Mouse (Mus musculus) liver, adult 2 months (tissue): ENCODE measurements at regions not wholly inside any gene's neighbourhood (a gene's known extent, or its start where the extent isn't known, plus 50 kb on each side); places are given as distances from the start of the nearest gene placed in this dataset.

ENCODE experiments used
- DNase-seq: peaks from one replicate; pipeline ENCODE4 v3.0.0-alpha.2; 2011; ENCODE audit warnings: low read depth, low spot score; ENCODE audit errors: extremely low read depth
- H3K27ac ChIP-seq: fragments of 200-500 bp; replicated peaks from 2 replicates; pipeline ENCODE4 v1.5.1; 2012; ENCODE audit warnings: low read depth, mild to moderate bottlenecking, control low read depth, inconsistent platforms, low read length; ENCODE audit not compliant: insufficient read depth
- H3K27me3 ChIP-seq: fragments of 200-500 bp; 2 replicates; pipeline ENCODE4 v1.6.1; 2012; ENCODE audit warnings: mild to moderate bottlenecking, moderate library complexity, low read length, inconsistent platforms; ENCODE audit not compliant: control insufficient read depth, insufficient read depth
- H3K36me3 ChIP-seq: fragments of 200-500 bp; 2 replicates; pipeline ENCODE4 v1.6.1; 2012; ENCODE audit warnings: low read length, inconsistent platforms; ENCODE audit not compliant: control insufficient read depth, insufficient read depth
- H3K4me1 ChIP-seq: fragments of 200-500 bp; 2 replicates; pipeline ENCODE4 v1.6.1; 2011; ENCODE audit warnings: low read length; ENCODE audit not compliant: control insufficient read depth, insufficient read depth
- H3K4me3 ChIP-seq: fragments of 200-500 bp; 2 replicates; pipeline ENCODE4 v1.5.1; 2011; ENCODE audit warnings: low read depth, mild to moderate bottlenecking, control low read depth, low read length, moderate library complexity; ENCODE audit not compliant: insufficient read depth
- H3K79me2 ChIP-seq: fragments of 200-500 bp; 2 replicates; pipeline ENCODE4 v1.6.1; 2012; ENCODE audit warnings: inconsistent platforms, mild to moderate bottlenecking, low read length, moderate library complexity; ENCODE audit not compliant: control insufficient read depth, insufficient read depth
- H3K9ac ChIP-seq: fragments of 200-500 bp; 2 replicates; pipeline ENCODE4 v1.6.1; 2012; ENCODE audit warnings: low read depth, mild to moderate bottlenecking, control low read depth, inconsistent platforms, low read length
- CTCF ChIP-seq: fragments of 200-500 bp; IDR thresholded peaks from 2 replicates; pipeline ENCODE4 v1.5.1; 2011; ENCODE audit warnings: low read depth, low read length, control low read depth
- POLR2A ChIP-seq: fragments of 200-500 bp; IDR thresholded peaks from 2 replicates; pipeline ENCODE4 v1.6.1; 2011; ENCODE audit warnings: low read length, control low read depth; ENCODE audit not compliant: insufficient read depth; ENCODE audit errors: extremely low read depth
- WGBS: fragments of 180-500 bp; shearing (Covaris S2); methylation state at CpG from one replicate; pipeline ENCODE4 v1.1.7; 2018; 5-methylcytosine and 5-hydroxymethylcytosine counted together

- Histone ChIP-seq H3K27ac (no peak overlapping the region), H3K36me3 (no peaks in the 10 kb centered on the region), H3K79me2 (no peaks in the 10 kb centered on the region), H3K4me1 (no peaks in the 10 kb centered on the region), H3K4me3 (no peak overlapping the region), H3K27me3 (no peaks in the 10 kb centered on the region), H3K9ac (no peak overlapping the region)
- TF ChIP-seq POLR2A = no peak
- peak; percentile 16 for DNase-seq
Measured at GRCm38 (mm10) chr9:33350258-33350657, 714.2 kb downstream of the Ets1 start.

- Histone ChIP-seq H3K9ac (no peak overlapping the region), H3K27ac (no peak overlapping the region), H3K4me3 (no peak overlapping the region), H3K36me3 (no peaks in the 10 kb centered on the region), H3K79me2 (no peaks in the 10 kb centered on the region), H3K27me3 (no peaks in the 10 kb centered on the region), H3K4me1 (no peaks in the 10 kb centered on the region)
- DNase-seq = peak; percentile 91
- TF ChIP-seq CTCF (no peak), POLR2A (no peak)
- 50% methylated on average over 2 of the region's 2 CpGs for WGBS
Measured at GRCm38 (mm10) chr9:33356621-33357020, 720.6 kb downstream of the Ets1 start.

GRCm38 (mm10) chr9:33360966-33361365, 724.9 kb downstream of the Ets1 start:
- WGBS = 80% methylated on average over 5 of the region's 5 CpGs
- Histone ChIP-seq H3K4me3 (no peak overlapping the region), H3K4me1 (no peaks in the 10 kb centered on the region), H3K79me2 (no peaks in the 10 kb centered on the region), H3K36me3 (no peaks in the 10 kb centered on the region), H3K9ac (no peak overlapping the region), H3K27ac (no peak overlapping the region), H3K27me3 (no peaks in the 10 kb centered on the region)
- no peak for TF ChIP-seq POLR2A
- TF ChIP-seq CTCF = no peak
- no peak for DNase-seq

DNA sequence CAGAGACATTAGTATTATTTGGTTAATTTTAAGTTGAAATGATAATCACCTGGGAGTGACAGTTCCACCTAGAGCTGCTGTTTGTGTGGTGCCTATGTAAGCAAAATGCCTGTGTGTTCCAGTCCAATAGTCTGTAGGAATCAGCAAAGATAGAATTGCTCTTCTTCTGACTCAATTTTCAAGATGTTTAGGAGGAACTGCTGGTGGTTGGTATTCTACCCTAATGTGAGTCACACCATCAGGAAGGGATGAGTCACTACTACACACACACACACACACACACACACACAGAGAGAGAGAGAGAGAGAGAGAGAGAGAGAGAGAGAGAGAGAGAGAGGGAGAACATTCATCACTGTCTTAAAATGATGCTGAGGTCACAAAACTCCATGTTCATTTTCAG, 753.1 kb downstream of the Ets1 start:
- no peaks in the 10 kb centered on the region for H3K4me1 ChIP-seq
- no peak overlapping the region for H3K27ac ChIP-seq
- TF ChIP-seq POLR2A = no peak
- no peak for TF ChIP-seq CTCF
- no peak overlapping the region for H3K4me3 ChIP-seq
- no peak for DNase-seq
- no peaks in the 10 kb centered on the region for H3K36me3 ChIP-seq
- H3K79me2 ChIP-seq = no peaks in the 10 kb centered on the region
- no peaks in the 10 kb centered on the region for H3K27me3 ChIP-seq
- H3K9ac ChIP-seq = no peak overlapping the region

DNA sequence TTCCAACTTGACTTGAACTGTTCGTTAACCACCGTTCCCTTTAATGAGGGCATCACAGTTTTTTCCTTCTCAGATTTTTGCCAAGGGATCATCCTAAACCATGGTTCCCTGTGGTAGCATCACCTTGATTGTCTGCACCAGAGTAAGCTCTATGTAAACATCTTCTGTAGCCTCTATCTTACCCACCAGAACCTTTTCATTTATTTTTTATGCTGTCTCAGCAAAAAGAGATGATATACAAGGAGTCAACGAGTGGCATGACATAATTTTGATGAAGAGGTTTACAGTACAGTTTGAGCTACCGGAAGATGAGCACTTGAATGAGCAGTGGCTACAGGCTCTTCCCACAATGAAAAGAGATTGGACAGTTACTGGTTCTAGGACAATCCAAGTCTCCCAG, 768.7 kb downstream of the Ets1 start:
- Histone ChIP-seq H3K27ac (no peak overlapping the region), H3K79me2 (no peaks in the 10 kb centered on the region), H3K9ac (no peak overlapping the region), H3K4me3 (no peak overlapping the region), H3K36me3 (no peaks in the 10 kb centered on the region), H3K4me1 (no peaks in the 10 kb centered on the region), H3K27me3 (no peaks in the 10 kb centered on the region)
- 82% methylated on average over 4 of the region's 4 CpGs for WGBS
- no peak for DNase-seq
- TF ChIP-seq CTCF (no peak), POLR2A (no peak)

- no peak overlapping the region for H3K9ac ChIP-seq
- no peak overlapping the region for H3K27ac ChIP-seq
- TF ChIP-seq CTCF = no peak
- no peaks in the 10 kb centered on the region for H3K27me3 ChIP-seq
- H3K79me2 ChIP-seq = no peaks in the 10 kb centered on the region
- no peak overlapping the region for H3K4me3 ChIP-seq
- no peaks in the 10 kb centered on the region for H3K36me3 ChIP-seq
- DNase-seq = no peak
- H3K4me1 ChIP-seq = no peaks in the 10 kb centered on the region
- 91% methylated on average over 2 of the region's 2 CpGs for WGBS
Measured at GRCm38 (mm10) chr9:33407517-33407916, 771.5 kb downstream of the Ets1 start.
